Mouse (Mus musculus): ENCODE data around the gene Mbtps1. TPM values are rescaled to one million over a fixed set of nuclear protein-coding genes. Genes with fewer than 3 reads are reported as not detected.

Gene Mbtps1
- polyA plus RNA-seq, 1 experiment = 90.6 TPM

GRCm38 (mm10) chr8:119557821-119558602 is 523 bp downstream of the Mbtps1 start:
- DNase-seq (ENCODE audit: low spot score) = no peak

- no peak for DNase-seq (ENCODE audit: low spot score)
These were observed 1.4 kb downstream of the Mbtps1 start for GRCm38 (mm10) chr8:119557132-119557531.

- no peak for DNase-seq (ENCODE audit: low spot score)
These were observed 2.7 kb downstream of the Mbtps1 start for GRCm38 (mm10) chr8:119555861-119556260.

DNA sequence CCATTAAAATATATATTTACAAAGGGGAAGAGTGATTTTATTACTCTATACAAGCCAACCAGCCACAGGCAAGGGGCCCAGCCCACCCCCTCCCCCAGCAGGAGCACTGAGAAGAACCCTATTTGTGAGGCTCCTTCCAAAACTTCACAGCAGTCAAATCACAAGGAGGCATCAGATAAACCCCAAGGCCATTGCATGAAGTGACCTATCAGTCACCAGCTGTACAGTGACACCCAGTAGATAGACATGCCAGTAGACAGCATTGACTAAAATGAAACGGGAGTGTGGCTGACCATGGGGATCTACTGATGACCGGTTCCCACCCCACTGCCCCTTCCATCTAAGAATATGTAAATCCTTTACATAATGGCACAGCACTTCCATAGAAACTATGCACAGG is 5.6 kb downstream of the Mbtps1 start:
- DNase-seq (ENCODE audit: low spot score) = no peak

GRCm38 (mm10) chr8:119548560-119549113 is 9.9 kb downstream of the Mbtps1 start:
- no peak for DNase-seq (ENCODE audit: low spot score)

GRCm38 (mm10) chr8:119547019-119547691 is 11.4 kb downstream of the Mbtps1 start:
- DNase-seq (ENCODE audit: low spot score) = no peak

DNA sequence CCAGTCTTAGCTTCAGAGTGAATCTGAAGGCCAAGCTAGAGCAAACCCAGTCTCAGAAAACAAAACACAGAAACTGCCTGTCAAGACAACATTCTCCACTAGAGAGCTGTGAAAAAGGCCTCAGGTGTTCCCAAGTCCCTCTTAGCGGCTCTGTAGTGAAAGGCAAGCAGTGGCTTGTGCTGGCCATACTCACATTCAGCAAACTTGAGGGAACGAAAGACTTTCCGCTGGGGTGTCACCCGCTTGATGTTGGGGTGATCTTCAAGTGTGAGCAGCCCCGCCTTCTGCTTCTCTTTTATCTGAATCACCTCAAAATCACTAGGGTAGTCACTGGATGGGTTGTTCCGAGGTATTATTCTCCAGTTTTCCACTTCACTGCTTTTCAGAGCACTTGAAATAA is 12.7 kb downstream of the Mbtps1 start:
- DNase-seq (ENCODE audit: low spot score) = no peak

- DNase-seq (ENCODE audit: low spot score) = no peak
These were observed 13.4 kb downstream of the Mbtps1 start for GRCm38 (mm10) chr8:119545180-119545579.

DNA sequence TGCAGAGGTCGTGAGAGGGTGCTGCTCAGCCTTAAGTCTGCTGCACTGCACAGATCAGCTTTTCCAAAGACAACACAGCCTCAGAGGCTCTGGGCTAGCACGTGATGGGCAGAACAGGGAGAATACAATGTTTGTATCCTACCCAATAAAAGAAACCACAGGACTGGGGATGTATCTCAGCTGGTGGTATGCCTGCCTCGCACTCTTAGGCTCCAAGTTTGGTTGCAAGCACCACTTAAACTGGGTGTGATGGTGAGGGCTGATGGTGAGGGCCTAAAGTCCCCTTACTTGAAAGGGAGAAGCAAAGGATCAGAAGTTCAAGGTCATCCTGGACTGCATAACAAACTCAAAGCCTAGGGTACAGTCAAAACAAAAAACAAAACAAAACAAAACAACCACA is 13.9 kb downstream of the Mbtps1 start:
- no peak for DNase-seq (ENCODE audit: low spot score)

GRCm38 (mm10) chr8:119531973-119532372 is 26.6 kb downstream of the Mbtps1 start:
- DNase-seq (ENCODE audit: low spot score) = no peak

- DNase-seq (ENCODE audit: low spot score) = no peak
These were observed 27.1 kb downstream of the Mbtps1 start for GRCm38 (mm10) chr8:119531397-119531796.

GRCm38 (mm10) chr8:119530937-119531336 is 27.6 kb downstream of the Mbtps1 start:
- DNase-seq (ENCODE audit: low spot score) = peak; percentile 27

DNA sequence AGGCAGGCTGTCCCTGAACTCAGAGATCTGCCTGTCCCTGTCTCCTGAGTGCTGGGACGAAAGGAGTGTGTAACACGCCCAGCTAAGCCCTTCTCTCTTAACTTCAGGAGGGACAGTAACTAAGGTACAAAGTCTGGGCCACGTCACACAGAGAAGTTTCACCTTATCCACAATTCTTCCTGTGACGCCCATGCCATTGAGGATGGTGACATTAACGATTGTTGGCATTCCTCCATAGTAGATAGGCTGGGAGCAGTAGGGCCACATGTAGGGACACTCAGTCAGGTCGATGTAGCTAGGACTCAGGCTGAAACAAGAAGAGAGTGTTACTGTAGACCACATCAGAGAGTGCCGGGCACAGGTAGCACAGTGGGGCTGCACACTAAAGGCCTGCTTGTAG is 29.8 kb downstream of the Mbtps1 start:
- DNase-seq (ENCODE audit: low spot score) = no peak

DNA sequence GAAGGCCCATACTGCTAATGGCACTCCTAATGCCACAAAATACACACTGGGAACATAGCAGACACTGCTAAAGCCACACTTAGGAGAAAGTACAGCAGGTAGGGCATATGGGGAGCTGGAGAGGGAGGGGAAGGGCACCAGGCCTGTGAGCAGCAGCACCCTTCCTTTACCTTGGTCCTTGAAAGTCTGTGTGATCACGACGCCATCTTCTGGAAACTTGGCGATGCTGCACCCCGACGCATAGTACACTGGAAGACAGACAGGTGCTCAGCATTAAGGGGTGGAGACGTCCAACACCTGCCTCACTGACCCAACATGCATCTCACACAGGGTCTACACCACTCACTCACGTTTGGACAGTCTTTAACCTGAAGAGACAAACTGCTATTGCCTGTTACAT is 38.4 kb downstream of the Mbtps1 start:
- DNase-seq (ENCODE audit: low spot score) = no peak

GRCm38 (mm10) chr8:119516674-119517073 is 41.9 kb downstream of the Mbtps1 start:
- DNase-seq (ENCODE audit: low spot score) = no peak

GRCm38 (mm10) chr8:119515767-119516166 is 42.8 kb downstream of the Mbtps1 start:
- no peak for DNase-seq (ENCODE audit: low spot score)

- DNase-seq (ENCODE audit: low spot score) = no peak
These were observed 43.6 kb downstream of the Mbtps1 start for GRCm38 (mm10) chr8:119514940-119515339.

DNA sequence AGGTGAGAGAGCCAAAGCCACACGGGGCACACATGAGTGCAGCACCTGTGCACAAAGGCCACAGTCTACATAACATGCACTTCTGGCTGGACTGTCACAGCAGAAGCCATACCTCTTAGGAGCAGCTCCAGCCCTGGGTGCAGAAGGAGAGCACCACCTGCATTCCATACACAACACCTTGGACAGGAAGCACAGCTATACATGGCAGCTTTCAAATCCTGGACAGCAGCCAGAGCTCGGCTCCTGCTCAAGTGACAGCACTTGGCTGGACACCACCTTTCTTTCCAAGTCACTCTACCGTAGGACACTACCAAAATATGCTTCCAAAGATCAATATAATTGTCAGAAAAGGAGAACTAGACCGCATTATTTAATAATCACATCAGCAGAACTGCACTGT is 45.1 kb downstream of the Mbtps1 start:
- no peak for DNase-seq (ENCODE audit: low spot score)

DNA sequence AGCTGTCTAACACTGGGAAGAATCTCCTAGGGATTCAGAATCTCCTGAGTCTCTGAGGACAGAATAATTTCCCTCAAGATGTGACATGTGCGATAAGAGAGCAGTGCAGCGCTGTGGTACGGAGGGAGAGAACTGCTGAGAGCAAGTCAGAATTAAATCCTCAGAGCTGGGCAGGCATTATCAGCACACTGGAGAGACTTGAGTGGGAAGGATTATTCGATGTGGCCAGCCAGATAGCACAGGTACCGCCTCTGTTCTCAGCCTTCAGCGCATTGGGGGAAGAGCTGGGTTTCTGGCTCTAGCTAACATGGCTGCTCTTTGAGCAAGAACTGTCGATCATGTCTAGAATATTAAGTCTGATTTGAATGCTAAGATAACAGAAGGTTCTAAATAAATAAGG is 46.8 kb downstream of the Mbtps1 start:
- no peak for DNase-seq (ENCODE audit: low spot score)

DNA sequence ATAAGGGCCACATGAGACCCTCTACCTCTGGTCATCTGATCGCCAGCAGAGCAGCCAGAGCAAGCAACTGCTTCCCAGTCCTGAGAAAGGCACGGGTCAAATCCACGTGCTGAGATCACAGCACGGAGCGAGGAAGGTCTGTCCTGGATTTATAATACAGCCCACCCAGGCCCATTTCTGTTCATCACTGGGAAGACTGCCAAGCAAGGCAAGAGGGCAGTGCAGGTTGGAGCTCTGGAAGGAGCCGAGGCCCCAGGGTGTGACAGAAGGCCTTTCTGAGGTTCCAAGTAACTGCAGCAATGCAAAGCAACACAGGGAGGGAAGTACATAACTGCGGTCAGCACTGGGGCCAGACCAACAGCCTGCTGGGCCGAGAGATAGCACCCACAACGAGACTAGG is 48.1 kb downstream of the Mbtps1 start:
- no peak for DNase-seq (ENCODE audit: low spot score)

DNA sequence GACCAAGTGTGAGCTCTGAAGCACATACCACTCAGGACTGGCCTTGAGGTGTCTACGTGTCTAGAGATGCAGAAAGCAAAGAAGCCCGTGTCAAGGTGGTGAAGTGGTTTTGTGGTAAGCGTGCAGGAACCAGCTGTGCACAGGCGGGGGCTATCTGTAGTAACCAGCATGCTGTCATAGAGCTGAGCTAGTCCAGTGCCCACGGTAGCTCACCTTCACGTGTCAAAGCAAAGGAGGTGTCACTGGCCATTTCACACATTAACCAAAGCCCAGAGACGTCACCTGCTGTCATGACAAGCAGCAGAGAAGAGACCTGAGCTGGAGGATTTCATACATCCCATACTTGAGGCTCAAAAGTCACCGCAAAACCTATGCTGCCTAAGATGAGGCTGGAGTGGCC is 52.4 kb downstream of the Mbtps1 start:
- DNase-seq (ENCODE audit: low spot score) = no peak

GRCm38 (mm10) chr8:119505488-119505887 is 53.0 kb downstream of the Mbtps1 start:
- DNase-seq (ENCODE audit: low spot score) = no peak

GRCm38 (mm10) chr8:119503191-119503767 is 55.3 kb downstream of the Mbtps1 start:
- DNase-seq (ENCODE audit: low spot score) = no peak
